Mouse (Mus musculus) left cerebral cortex, postnatal 36 days (tissue): ENCODE data around the gene Psg19. TPM values are rescaled to one million over a fixed set of nuclear protein-coding genes. Genes with fewer than 3 reads are reported as not detected.
A peak's percentile ranks its signal among the peaks of the same experiment; 100 is the strongest.
"Not testable (repeated sequence)": the region's sequence is repeated elsewhere in the genome, so short reads cannot be mapped to it uniquely, and the experiment has no call there.

ENCODE experiments used
- DNase-seq, 2 experiments: peaks; one replicate each; pipeline ENCODE4 v3.0.0; 2021 to 2022; ENCODE audit warnings: low spot score in 2 of 2, mixed read lengths in 1 of 2
- intact Hi-C: fragments of 180-260 bp; cut with DNase I; formaldehyde crosslinking; loops from one replicate; pipeline ENCODE4 v1.15.1; 2025
- total RNA-seq, 2 experiments: library from RNA; stranded (reverse); gene quantifications; 2 replicates each; pipeline ENCODE4 v1.2.3; 2021

Psg19 gene
- not detected for total RNA-seq

DNA sequence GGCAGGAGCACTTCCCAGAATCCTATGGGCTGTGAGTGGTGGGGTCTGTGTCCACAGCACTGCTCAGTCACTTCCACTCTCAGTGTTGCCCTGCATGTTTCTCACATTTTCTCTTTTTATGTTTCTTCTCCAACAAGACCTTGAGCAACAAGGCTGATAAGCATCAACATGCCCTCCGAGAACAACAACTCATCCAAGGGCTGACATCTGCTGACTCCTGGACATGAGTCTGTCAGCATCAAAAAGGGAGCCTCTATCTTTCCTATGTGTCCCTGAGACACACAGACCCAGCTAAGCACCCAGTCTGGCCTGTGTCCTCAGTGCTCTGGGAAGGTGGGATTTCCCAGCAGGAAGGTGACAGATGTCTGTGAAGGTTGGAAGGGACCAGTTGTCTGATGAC is at the start of gene Psg19:
Gene Psg19 (minus strand): TSS at position 101 of the 400 bp plus-strand sequence.
- DNase-seq = no peak
- intact Hi-C loops = no loop called here

DNA sequence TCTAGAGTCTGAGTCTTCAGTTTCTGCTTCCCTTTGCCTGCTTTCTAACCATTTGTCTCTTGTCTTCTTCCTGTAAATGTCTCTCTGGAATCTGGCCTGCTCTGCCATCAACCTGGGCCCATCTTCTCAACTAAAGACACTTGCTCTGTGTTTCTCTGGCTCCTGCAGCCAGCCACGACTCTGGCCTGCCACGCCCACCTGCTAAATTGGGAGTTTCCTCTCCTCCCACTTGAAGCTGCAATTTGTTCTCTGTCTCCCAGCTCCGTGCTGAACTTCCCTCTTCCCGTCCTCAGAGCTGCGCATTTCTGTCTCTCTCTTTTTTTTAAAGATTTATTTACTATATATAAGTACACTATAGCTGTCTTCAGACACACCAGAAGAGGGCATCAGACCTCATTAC is 46.5 kb upstream of the Psg19 start:
- intact Hi-C loops = no loop called here
- DNase-seq = no peak

DNA sequence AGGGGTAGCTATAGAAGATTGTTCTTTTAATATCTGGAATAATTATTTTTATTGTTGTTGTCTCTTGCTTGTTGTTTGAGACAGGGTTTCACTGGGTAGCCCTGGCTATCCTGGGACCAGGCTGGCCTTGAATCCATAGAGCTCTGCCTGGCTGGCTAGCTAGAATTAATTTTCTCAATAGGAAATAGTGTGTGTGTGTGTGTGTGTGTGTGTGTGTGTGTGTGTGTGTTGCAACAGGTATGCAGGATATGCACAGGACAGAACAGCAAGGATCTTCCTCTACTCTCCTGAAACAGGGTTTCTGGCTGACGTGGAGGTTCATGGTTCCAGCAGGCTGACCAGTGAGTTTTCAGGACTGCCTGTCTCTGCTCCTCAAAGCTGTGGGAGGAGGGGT is 42.9 kb upstream of the Psg19 start:
- DNase-seq = no peak
- intact Hi-C loops = no loop called here

GRCm38 (mm10) chr7:18840386-18841173 is 42.3 kb upstream of the Psg19 start:
- peak; percentile 7 to 9 for DNase-seq
- intact Hi-C loops = no loop called here

GRCm38 (mm10) chr7:18839865-18840264 is 41.5 kb upstream of the Psg19 start, which contains the start of gene Mill2:
Gene Mill2, plus strand, starts transcription at chr7:18839966.
- intact Hi-C loops = no loop called here

DNA sequence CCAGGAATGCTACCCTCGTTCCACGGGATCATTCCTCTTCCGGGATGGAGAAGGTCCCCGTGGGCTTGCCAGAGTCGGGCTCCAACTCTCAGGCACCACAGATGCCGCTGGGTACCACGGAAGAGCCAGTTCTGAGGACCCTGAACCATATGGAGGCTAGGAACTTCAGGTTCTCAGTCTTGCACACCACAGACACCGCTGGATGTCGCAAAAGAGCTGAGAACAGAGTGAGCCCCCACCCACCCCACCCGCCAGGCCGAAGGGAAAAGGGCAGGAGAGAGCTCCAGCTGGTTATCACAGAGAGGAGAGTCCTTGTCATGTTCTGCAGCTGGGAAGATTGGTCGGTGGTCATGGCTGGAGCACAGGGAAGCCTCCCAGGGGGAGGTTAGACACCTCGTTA is 34.0 kb upstream of the Psg19 start:
- DNase-seq = no peak
- intact Hi-C loops = loop anchor here (2.0 kb wide), 1 partner anchor 41 kb away; no protein-coding TSS in a partner anchor

More at GRCm38 (mm10) chr7:18839865-18840264, 41.5 kb upstream of the Psg19 start, which contains the start of gene Mill2:
- DNase-seq = peak in 1 of 2 experiments; percentile 3

GRCm38 (mm10) chr7:18829545-18829944 is 31.2 kb upstream of the Psg19 start:
- intact Hi-C loops = no loop called here
- no peak for DNase-seq

DNA sequence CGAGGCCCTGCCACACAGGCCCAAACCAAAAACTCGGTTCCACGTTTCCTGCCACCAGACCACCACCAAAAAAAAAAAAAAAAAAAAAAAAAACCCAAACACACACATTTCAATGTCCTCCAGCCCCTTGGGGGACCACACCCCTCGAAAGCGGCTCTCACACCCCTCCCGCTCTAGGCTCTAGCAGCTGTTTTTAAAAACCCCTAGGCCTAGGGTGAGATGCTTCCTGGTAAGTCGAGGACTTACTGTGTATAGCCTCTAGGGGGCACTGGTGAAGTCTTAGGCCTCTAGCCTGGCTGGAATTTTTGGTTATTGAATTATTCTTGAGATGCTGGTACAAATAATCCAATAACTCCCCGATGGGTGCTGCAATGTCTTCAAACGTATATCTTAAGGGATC is 30.3 kb upstream of the Psg19 start:
- intact Hi-C loops = no loop called here

DNA sequence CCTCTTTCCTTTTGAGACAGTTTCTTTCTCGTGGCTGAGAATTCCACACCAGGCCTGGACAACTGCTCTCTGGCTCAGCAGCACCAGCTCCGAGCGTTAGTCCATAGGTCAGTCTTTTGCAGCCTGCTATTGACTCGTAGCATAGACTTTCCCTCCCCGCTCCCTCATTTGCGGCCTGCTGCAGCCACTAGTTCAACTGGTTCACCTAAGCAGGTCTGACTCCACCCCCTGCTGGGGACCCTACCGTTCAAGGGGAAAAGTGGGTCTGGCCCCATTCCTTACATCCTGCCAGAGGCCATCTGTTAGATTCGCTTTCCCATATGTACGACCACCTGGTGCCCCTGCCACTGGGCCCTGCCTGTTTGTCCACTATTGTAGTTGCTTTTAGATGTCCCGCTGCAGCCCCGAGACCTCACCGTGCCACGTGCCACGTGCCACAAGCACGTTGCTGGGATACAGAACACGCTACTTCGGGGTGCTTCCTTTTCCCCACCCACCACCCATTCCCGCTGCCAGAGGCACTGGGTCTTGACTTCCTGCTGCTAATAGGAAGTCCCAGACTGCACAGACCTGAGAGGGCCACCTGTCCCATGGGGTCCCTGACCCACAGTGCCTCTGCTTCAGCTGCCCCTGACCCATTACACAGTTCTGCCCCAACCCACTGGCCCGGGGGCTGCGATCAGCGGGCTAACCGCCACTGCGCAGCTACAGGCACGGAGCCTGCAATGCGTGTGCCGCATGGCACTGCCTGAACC is 29.6 kb upstream of the Psg19 start:
- intact Hi-C loops = no loop called here
- no peak for DNase-seq

More for the DNA sequence above, 30.3 kb upstream of the Psg19 start:
- DNase-seq = no peak

GRCm38 (mm10) chr7:18821507-18821906 is 23.2 kb upstream of the Psg19 start, which contains the start of gene Psg17:
Gene Psg17, minus strand, starts transcription at chr7:18821607.
- intact Hi-C loops = no loop called here

DNA sequence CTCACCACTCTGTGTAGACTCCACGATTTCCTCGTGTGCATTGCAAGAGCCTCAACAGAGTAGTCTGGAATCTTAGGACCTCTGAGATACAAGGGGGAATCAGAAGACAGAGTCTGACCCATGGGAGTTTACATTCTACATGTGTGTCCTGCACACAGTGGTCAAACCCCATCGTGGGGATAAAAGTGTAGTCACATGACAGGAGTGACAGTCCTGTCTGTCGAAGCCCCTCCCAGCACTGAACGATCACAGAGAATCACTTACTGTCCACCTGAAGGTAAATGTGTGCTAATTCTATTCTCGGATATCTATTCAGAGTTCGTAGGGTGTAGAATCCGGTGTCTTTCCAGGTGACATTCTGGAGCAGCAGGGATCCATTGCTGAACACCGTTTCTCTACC is 20.0 kb upstream of the Psg19 start:
- no peak for DNase-seq
- intact Hi-C loops = no loop called here

More at GRCm38 (mm10) chr7:18821507-18821906, 23.2 kb upstream of the Psg19 start, which contains the start of gene Psg17:
- no peak for DNase-seq

- DNase-seq = no peak
- intact Hi-C loops = no loop called here
These were observed 5.2 kb upstream of the Psg19 start for GRCm38 (mm10) chr7:18803526-18803925.

DNA sequence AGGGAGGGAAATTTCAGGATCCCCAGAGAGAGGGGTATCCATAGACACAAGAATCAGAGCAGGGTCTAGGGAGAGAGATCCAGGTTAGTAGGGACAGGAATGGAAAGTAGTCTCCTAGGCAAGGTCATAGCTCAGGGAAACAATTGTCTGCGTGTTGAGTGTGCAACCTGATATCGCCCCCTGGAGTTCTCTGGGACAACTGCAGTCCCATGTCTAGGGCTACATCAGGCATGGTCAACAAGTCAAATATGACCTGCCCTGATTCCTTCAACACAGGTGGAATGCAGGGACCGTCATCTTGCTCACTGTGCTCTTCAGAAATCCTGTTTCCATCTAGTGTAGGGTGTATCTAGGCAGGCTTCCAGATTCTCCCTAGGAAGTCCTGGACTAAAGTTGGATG is 809 bp upstream of the Psg19 start:
- intact Hi-C loops = no loop called here

DNA sequence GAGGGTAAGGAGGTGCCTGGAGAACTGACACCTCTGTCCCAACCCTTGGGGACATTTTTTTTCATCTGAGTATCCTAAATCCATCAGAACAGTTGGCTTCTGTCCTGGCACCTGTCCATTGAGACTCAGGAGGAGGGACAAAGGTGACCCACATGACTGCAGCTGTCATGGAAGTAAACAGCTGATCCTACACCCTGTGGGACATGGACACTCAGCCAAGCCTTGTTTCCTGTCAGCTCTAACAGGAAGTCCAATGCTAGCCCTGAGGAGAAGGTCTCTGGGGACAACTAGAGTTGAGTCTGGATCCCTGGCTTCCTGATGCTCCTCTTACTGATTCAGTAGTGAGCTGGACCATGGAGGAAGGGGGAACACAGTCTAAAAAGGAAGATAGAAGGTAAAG is 7.6 kb downstream of the Psg19 start:
- DNase-seq, intact Hi-C loops: not testable (repeated sequence)

More for the DNA sequence above, 809 bp upstream of the Psg19 start:
- DNase-seq = no peak

GRCm38 (mm10) chr7:18781301-18781700 is 17.0 kb downstream of the Psg19 start:
- intact Hi-C loops, DNase-seq: not testable (repeated sequence)

DNA sequence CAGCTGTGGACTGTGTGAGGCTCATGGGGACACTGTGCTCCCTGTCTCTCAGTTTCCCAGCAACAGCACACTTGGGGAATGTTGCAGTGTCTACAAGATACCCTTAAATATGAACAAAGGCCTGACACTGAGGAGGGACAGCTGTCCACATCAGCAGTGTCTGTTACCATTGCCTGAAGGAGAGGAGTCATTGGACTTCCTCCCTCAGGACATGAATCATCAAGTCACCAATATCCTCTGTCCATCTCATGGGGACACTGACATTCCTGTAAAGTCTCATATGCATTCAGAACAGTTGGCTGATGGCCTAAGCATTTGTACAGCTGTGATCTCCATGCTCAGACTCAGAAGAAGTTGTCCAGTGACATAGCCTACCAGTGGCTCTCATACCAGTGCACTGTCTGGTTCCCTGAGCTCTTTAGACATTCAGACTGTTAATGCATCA is 19.0 kb downstream of the Psg19 start:
- intact Hi-C loops = no loop called here
- DNase-seq = no peak

- DNase-seq, intact Hi-C loops: not testable (repeated sequence)
These were observed 35.4 kb downstream of the Psg19 start for GRCm38 (mm10) chr7:18762885-18763284.

- intact Hi-C loops, DNase-seq: not testable (repeated sequence)
These were observed 38.2 kb downstream of the Psg19 start for GRCm38 (mm10) chr7:18760152-18760551.

DNA sequence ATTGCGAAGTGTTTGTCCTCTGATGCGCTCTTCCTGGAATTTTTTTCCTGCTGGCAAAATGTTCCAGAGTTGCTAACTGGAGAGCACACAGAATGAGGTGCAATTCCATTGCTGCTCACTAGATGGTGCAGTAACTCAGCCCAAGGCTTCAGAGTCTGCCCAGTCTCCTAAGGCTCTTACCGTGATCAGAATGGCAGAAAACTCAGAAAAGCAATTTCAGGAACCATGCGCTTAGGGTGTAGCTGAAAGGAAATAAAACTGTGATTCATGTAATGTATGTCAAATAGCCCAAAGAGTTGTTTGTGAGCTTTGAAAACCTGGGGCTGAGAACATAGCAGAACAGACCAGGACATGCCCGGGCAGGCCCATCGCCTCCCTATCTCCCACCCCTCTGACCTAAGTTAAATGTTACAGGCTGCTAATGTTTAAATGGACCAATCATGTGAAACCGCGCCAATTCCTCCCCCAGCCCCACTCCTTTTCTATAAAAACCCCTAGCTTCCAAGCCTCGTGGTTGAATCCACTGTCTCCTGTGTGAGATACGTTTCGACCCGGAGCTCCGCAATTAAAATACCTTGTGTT is 48.3 kb downstream of the Psg19 start:
- intact Hi-C loops = loop anchor here (1.0 kb wide), 1 partner anchor 123 kb away; no protein-coding TSS in a partner anchor
- peak; percentile 48 to 59 for DNase-seq
